Mouse (Mus musculus) small intestine, adult 2 months (tissue): ENCODE data around the gene Mkrn1. TPM values are rescaled to one million over a fixed set of nuclear protein-coding genes. Genes with fewer than 3 reads are reported as not detected.

ENCODE experiments used
- H3K27ac ChIP-seq: fragments of 200-500 bp; 2 replicates; pipeline ENCODE4 v1.5.1; 2012; ENCODE audit warnings: low read depth, low read length, control low read depth, inconsistent platforms; ENCODE audit not compliant: insufficient read depth
- H3K27me3 ChIP-seq: fragments of 200-500 bp; 2 replicates; pipeline ENCODE4 v1.6.1; 2012; ENCODE audit warnings: mild to moderate bottlenecking, moderate library complexity, low read length, inconsistent platforms; ENCODE audit not compliant: control insufficient read depth, insufficient read depth
- H3K36me3 ChIP-seq: fragments of 200-500 bp; 2 replicates; pipeline ENCODE4 v1.6.1; 2012; ENCODE audit warnings: mild to moderate bottlenecking, low read length, control low read depth, inconsistent platforms; ENCODE audit not compliant: control insufficient read depth, insufficient read depth
- H3K4me1 ChIP-seq: fragments of 200-500 bp; 2 replicates; pipeline ENCODE4 v1.6.1; 2012; ENCODE audit warnings: low read length, inconsistent platforms, mixed read lengths; ENCODE audit not compliant: control insufficient read depth, insufficient read depth, insufficient read length
- H3K4me3 ChIP-seq: fragments of 200-500 bp; 2 replicates; pipeline ENCODE4 v1.5.1; 2012; ENCODE audit warnings: low read depth, mild to moderate bottlenecking, control low read depth, inconsistent platforms, low read length, moderate library complexity
- CTCF ChIP-seq: fragments of 200-500 bp; IDR thresholded peaks from 2 replicates; pipeline ENCODE4 v1.5.1; 2012; ENCODE audit warnings: low read depth, mild to moderate bottlenecking, control low read depth, inconsistent platforms, low read length, moderate library complexity, mixed read lengths; ENCODE audit not compliant: insufficient replicate concordance, insufficient read length; ENCODE audit errors: extremely low read depth
- POLR2A ChIP-seq: fragments of 200-500 bp; IDR thresholded peaks from 2 replicates; pipeline ENCODE4 v1.6.1; 2012; ENCODE audit warnings: low read depth, mild to moderate bottlenecking, control low read depth, inconsistent platforms, low read length, moderate library complexity
- WGBS: fragments of 180-500 bp; shearing (Covaris S2); methylation state at CpG from one replicate; pipeline ENCODE4 v1.1.7; 2018; 5-methylcytosine and 5-hydroxymethylcytosine counted together
- polyA plus RNA-seq: library from polyadenylated mRNA; depleted of rRNA; stranded (reverse); fragments of >200 nt; gene quantifications from 2 replicates; pipeline ENCODE4 v1.2.3, GENCODE M21; 2012

The Mkrn1 gene
- polyA plus RNA-seq, 1 experiment = 124 TPM

DNA sequence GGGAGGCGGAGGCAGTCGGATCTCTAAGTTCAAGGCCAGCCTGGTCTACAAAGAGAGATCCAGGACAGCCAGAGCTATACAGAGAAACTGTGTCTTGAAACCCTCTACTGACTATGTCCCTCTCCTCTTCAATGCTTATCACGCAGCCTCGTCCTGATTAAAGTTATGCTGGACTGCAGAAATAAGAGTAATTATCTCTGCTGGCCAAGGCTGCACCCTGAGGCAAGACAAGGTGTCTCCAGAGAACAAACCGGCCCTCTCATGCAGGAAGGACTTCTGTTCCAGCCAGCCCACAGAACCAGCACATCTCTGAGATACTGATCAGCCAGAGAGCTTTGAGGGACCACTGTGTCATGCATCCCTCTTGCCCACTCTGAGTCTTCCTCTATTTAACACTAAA lies 15.6 kb upstream of the Mkrn1 start:
- TF ChIP-seq POLR2A (no peak), CTCF (no peak)
- peaks cover 21% of the 10 kb centered on the region; the same call in 1 of the 2 replicates for H3K4me1 ChIP-seq
- H3K27ac ChIP-seq = no peak overlapping the region
- no peaks in the 10 kb centered on the region for H3K27me3 ChIP-seq
- H3K36me3 ChIP-seq = no peaks in the 10 kb centered on the region
- no peak overlapping the region for H3K4me3 ChIP-seq
- 71% methylated on average over 5 of the region's 5 CpGs for WGBS

DNA sequence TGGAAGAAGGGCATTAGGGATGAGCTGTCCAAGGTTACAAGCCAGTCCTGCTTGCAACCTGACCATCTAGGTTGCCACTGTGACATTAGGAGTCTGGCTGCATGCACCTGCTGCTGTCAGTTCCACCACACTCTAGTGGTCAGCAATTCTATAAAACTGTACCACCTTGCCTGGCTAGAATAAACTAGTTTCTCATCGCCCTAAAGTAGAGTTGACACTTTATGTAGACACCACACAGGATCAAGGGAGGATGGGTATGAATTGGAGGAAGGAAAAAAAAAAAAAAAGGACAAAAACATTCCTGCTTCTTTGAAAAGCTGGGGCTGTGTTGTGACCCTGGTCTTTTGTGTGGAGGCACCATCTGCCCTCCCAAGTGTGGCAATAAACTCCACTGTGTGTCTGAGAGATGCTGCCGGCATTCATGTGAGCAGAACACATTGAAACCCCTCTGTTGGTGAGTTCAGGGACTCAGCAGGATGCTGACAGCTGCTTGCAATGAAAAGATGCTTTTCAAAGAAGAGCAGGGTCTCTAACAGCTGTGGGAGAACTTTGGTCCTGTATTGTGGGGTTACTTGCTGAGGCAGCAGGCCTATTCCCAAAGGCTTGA lies 14.7 kb upstream of the Mkrn1 start:
- WGBS = 83% methylated on average over 2 of the region's 2 CpGs
- peaks cover 21% of the 10 kb centered on the region; the same call in 1 of the 2 replicates for H3K4me1 ChIP-seq
- H3K36me3 ChIP-seq = no peaks in the 10 kb centered on the region
- no peak overlapping the region for H3K4me3 ChIP-seq
- peak overlapping the region; percentile 76 for H3K27ac ChIP-seq
- H3K27me3 ChIP-seq = no peaks in the 10 kb centered on the region
- TF ChIP-seq CTCF (no peak), POLR2A (no peak)

DNA sequence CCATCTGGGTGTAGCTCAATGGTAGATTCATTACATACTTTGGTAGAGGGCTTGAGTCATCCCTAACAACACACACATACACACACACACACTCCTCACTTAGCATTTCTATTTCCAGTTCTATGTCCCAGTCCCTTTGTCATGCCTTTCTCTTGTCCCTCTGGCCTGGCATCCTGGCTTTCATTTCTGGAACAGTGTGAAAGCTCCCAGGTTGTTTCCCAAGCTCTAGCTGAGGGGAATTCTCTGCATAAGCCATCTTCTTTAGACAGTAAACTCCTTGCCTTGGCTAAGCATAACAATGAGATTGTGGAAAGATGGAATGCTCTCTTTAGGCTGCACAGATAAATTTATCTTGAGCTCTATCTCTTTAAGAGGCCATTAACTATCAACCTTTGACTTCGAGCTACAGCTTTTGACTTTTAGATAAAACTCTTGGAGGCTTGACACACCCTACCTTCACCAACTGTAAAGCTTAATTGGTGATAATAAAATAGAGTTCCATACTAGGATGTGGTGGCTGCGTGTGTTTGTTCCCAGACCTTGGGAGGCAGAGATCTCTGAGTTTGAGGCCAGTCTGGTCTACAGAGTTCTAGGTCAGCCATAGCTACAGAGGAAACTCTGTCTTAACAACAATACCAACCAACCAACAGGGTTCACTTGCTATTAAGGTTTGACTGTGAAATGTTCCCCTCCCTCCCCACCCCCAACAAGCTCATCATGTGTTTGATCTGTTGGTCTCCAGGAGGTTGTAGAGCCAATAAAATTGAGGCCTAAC lies 14.0 kb upstream of the Mkrn1 start:
- H3K4me3 ChIP-seq = no peak overlapping the region
- WGBS = 32% methylated on average over 2 of the region's 2 CpGs
- H3K27me3 ChIP-seq = no peaks in the 10 kb centered on the region
- peak overlapping the region; percentile 76 for H3K27ac ChIP-seq
- H3K4me1 ChIP-seq = peaks cover 23% of the 10 kb centered on the region; the same call in 1 of the 2 replicates
- H3K36me3 ChIP-seq = no peaks in the 10 kb centered on the region
- TF ChIP-seq POLR2A = no peak
- TF ChIP-seq CTCF = no peak

- Histone ChIP-seq H3K4me1 (peaks cover 27% of the 10 kb centered on the region; the same call in 1 of the 2 replicates), H3K27me3 (no peaks in the 10 kb centered on the region), H3K36me3 (no peaks in the 10 kb centered on the region), H3K27ac (peak overlapping the region; percentile 58; the same call in 1 of the 2 replicates), H3K4me3 (no peak overlapping the region)
- TF ChIP-seq CTCF = no peak
- no peak for TF ChIP-seq POLR2A
Measured at GRCm38 (mm10) chr6:39433701-39434100, 13.4 kb upstream of the Mkrn1 start.

GRCm38 (mm10) chr6:39433174-39433573 lies 12.9 kb upstream of the Mkrn1 start:
- 89% methylated on average over 4 of the region's 4 CpGs for WGBS
- no peak overlapping the region for H3K4me3 ChIP-seq
- H3K27ac ChIP-seq = 0 out of 2 replicates have a peak overlapping the region, but pooled peaks have one; percentile 58
- H3K27me3 ChIP-seq = no peaks in the 10 kb centered on the region
- H3K4me1 ChIP-seq = peaks cover 28% of the 10 kb centered on the region; the same call in 1 of the 2 replicates
- no peak for TF ChIP-seq CTCF
- no peak for TF ChIP-seq POLR2A
- H3K36me3 ChIP-seq = no peaks in the 10 kb centered on the region

- no peak overlapping the region for H3K27ac ChIP-seq
- no peak overlapping the region for H3K4me3 ChIP-seq
- TF ChIP-seq CTCF (no peak), POLR2A (no peak)
- no peaks in the 10 kb centered on the region for H3K36me3 ChIP-seq
- peaks cover 33% of the 10 kb centered on the region; the same call in 1 of the 2 replicates for H3K4me1 ChIP-seq
- H3K27me3 ChIP-seq = no peaks in the 10 kb centered on the region
- WGBS = 86% methylated on average over 11 of the region's 11 CpGs
Measured at GRCm38 (mm10) chr6:39430722-39431121, 10.5 kb upstream of the Mkrn1 start.
